Mouse (Mus musculus) neutrophil, adult 65 days (primary cell): ENCODE measurements around the gene Gm3286. TPM values are rescaled to one million over a fixed set of nuclear protein-coding genes. Genes with fewer than 3 reads are reported as not detected.

Experiments
- total RNA-seq: library from RNA; stranded (reverse); gene quantifications from 2 replicates; pipeline ENCODE4 v1.2.4, GENCODE M21; 2023

Gene Gm3286
- not detected in 2 replicates for total RNA-seq

DNA sequence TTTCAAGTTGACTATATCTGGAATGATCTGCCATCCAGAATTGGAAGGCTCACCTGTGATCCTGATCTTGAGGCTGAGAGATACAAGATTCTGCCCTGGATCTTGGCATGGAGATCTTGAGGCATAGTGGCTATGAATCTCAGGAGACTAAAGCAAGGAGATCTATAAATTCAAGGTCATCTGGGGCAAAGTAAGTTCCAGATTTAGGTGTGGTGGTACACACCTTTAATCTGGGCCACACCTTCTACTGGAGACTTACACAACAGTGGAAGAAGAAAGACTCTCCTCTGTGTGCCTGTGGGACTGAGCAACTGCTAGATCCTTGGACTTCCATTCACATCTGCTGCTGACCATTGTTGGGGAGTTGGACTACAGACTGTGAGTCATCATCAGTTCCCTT, at the start of gene Gm3286:
Gene Gm3286 (plus strand): TSS at position 301 of the 400 bp plus-strand sequence.

Other genes with a start within 250 kb of the Gm3286 start
- gene Gm10424, start 238.0 kb upstream of the Gm3286 start, total RNA-seq, result not detected in 2 replicates
- gene Gm3259, start 204.8 kb upstream of the Gm3286 start, total RNA-seq, result not detected in 2 replicates
- gene D5Ertd577e, start 54.0 kb upstream of the Gm3286 start, total RNA-seq, result not detected in 2 replicates
- not detected in 2 replicates for gene Gm7971, start 84.1 kb downstream of the Gm3286 start, total RNA-seq
- not detected in 2 replicates for gene Gm7978, start 225.4 kb downstream of the Gm3286 start, total RNA-seq
- gene Gm7982, start 231.3 kb downstream of the Gm3286 start, total RNA-seq, result not detected in 2 replicates